Mouse (Mus musculus) embryo, embryonic 11.5 days (tissue): ENCODE results near the gene Lman2.
A peak's percentile ranks its signal among the peaks of the same experiment; 100 is the strongest.

Source experiments
- DNase-seq: peaks from one replicate; pipeline ENCODE4 v3.0.0-alpha.2; 2012; ENCODE audit warnings: low read depth, low spot score

Gene Lman2

DNA sequence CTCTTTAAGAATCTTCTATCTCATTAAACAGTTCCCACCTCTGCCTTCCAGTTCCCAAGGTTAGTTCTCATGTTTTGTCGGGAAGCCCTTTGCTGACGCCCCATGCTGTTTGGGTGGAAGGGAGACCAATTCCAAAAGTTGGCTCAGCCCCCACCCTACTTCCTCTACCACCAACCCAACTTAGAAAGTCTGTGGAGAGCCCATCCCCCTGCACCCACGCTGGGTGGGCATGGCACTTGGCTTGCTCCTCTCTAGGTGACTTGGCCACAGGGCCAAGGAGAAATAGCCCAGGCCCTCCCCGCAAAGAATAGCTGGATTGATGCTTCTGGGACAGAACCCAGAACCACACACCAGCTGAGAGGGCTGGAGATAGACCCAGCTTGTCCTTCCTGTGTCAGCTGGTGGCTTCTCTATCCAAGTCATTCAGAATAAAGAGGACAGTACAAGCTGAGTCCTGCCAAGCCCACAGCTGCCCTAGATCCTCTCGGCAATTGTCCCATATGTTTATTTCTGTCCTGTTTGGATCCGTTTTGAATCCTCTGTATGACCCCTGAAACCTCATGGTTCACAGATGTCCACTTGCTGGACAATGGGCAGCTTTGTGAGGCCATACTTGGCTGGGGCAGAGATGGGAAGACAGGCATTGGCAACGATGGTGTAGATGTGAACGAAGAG lies 8.6 kb upstream of the Lman2 start:
- DNase-seq: no peak

DNA sequence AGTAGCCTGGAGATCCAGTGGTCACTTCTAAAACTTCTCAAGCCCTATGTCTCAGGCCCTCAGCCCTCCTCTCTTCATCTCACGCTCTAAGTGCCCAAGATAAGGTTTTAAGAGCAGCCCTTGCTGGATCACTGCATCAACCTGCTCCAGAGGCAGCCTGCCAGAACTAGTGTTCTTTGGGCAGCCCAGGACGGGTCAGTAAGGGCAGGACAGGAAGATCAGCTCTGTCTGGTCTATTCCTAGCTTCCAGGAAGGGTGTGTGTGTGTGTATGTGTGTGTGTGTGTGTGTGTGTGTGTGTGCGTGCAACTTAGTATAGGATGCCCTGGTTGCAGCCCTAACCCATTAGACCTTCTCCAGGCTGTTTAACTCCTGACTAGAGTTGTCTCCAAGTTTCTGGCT lies 7.7 kb upstream of the Lman2 start:
- DNase-seq: no peak

DNA sequence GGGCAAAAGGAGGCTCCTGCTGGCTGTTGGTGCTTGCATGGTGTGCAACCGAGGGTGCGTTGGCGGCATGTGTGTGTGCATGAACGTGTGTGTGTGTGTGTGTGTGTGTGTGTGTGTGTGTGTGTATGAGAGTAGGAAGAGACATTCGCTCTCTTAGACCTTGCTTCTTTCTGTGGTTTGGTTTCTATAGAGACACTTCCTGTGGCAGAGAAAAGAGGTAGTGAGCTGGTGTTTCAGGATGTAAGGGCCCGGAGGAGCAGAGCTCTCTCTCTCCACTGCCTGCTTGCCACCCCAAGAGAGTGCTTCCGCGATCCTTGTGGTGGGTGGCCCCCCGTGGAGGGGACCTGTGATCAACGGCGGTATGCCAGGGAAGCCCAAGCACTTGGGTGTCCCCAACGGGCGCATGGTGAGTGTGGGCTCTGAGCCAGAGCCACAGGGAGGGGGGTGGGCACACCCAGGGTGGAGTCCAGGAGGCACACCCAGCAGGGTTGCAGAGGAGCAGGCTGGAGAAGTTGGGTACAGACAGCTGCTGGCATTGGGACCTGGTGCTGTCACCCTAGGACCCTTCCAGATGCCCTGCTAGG lies 7.0 kb upstream of the Lman2 start, which contains the start of gene Rgs14:
Rgs14 (plus strand) TSS at position 202 of the 584 bp plus-strand sequence.
- DNase-seq: no peak

DNA sequence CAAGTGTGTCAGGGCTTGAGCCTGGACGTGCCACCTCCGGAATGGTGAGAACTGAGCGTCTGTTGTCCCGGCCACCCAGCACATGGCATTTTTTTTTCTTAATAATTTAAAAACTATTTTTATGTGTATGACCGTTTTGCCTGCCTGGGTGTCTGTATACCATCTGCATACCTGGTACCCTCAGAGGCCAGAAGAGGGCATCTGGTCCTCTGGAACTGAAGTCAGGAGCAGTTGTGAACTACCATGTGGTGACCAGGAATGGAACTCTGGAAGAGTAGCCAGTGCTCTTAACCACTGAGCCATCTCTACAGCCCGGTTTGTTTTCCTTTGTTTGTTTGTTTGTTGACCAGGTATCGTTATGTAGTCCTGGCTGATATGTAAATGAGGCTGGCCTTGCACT lies 5.8 kb upstream of the Lman2 start:
- DNase-seq: no peak

DNA sequence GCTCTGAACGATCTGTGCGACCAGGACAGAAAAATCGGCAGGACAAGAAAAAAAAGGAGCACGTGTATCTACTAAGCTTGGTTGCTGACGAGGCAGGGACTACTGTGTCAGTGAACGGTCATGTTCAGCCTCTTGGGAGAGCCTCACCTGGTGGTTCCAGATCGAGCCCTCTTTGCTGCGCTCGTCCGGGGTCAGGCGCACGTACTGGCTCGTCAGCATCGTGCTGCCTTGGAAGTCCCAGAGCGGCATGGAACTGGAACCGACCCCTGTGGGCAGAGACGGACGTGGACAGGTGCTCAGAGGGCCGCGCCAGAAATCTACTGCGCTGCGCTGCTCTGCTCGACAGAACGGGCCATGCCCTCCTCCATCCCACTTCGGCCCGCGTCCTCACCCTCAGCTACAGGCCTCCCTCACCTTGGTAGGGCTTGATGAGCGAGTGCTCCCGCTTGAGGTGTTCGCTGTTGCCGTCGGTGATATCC lies 570 bp downstream of the Lman2 start:
- peak; percentile 8 for DNase-seq

DNA sequence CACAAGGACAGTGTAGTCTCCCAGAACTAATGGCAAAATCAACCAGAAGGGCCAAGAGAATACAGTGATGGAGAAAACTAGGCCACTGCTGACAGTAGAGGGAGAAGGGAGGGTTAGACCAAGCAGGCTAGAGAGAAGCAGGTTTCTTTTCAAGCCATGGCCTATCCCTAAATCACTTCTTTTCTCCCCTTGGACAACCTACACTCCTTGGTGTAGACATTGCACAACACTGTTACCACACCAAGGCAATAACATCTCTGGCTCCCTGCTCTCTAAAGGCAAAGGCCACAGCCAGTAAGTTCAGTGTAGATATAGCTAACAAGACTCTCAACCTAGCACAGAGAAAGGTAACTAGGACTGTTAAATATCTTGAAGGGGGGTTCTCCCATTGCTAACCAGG lies 1.4 kb downstream of the Lman2 start:
- no peak for DNase-seq

DNA sequence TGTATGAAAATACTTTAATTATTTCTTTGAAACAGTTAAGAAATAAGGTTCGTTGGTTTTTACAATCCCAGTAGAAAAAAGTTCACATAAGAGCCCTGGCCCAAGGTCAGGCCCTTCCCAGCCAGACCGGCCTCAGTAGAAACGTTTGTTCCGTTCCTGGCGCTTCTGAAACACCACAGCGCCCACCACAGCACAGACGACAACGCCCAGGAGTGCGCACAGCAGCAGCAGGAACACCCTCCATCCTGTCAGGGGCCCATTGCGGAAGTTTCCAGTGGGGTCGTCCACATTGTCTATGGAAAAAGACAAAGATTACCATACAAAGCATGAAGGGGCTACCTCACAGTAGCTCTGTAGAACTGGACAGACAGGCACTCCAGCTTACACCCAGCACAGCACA lies 15.8 kb downstream of the Lman2 start:
- no peak for DNase-seq

DNA sequence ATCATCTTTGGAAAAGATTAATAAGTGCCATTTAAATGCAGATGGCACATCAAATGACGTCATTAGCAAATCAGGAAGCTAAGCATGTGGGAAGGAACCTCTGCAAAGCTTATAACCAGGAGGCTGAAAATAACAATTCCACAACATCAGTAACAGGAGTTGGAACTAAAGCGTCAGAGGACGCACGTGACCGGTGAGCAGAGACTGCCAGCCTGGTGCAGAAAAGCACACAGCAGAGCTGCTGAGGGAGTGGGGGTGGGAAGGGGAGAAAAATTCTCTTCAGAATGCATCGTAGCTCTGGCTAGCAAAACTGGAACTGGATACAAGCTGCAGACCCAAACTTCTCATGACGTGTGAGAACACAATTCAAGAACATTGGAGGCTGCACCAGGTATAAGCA lies 18.3 kb downstream of the Lman2 start:
- no peak for DNase-seq

DNA sequence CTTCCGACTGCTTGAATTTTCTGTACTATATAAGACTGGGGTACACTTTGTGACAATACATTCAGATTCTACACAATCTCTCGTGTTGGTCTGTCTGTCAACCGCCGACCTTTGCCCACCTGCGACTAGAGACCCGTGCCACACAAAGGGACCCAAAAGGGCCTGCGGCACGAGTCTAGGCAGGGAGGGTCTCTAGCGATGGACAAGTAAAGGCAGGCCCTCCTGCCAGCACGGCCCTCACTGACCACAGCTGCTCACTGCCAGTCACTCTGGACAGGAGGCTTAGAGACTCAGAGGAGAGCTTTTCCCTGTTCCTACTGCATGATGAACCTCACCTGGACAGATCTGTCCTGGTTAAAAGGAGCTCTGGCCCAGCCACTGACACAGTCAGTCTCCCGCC lies 20.1 kb downstream of the Lman2 start:
- DNase-seq: no peak

DNA sequence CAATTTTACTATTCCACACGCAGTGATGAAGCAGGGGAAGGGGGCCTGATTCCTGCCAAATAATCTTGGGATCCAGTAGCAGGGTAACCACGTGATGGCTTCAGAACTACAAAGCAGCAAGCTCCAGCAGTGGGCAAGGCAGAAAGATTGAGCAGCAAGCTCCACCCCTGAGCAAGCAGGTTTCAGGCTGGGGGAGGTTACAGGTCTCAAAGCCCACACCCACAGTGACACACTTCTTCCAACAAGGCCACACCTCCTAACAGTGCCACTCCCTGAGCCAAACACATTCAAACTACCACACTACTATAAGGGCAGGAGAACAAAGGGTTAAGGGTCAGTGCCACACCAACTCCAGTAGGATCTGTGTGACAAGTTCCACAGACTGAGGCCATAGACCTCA lies 23.3 kb downstream of the Lman2 start:
- no peak for DNase-seq

DNA sequence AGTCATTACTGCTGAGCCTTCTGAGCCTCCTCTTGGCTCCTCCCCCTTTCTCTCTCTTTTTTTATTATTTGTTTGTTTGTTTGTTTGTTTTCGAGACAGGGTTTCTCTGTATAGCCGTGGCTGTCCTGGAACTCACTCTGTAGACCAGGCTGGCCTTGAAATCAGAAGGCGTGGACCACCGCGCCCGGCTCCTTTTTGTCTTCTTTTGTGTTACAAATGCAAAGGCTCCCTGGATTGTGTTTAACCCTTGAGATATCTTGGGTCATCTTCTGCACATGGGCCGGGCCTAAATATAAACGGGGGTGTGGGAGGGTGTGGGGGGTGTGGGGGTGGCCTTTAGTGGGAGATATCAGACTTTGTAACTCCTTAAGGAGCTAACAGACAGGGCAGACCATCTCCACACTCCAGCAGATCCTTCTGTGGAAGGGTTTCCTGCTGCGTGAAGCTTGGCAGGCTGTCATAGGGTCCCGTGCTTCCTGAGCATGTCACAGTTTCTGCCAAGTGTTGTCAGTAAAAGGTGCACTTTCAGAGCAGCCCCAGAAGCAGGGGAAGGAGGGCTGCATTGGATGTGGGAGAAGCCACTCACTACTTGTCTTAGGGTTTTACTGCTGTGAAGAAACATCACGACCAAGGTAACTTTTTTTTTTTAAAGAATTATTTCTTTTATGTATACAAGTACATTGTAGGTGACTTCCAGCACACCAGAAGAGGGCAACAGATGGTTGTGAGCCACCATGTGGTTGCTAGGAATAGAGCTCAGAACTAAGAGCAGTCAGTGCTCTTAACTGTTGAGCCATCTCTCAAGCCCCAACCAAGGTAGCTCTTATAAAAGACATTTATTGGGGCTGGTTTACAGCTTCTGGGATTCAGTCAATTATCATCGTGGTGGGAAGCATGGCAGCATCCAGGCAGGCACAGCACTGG lies 24.2 kb downstream of the Lman2 start:
- no peak for DNase-seq

DNA sequence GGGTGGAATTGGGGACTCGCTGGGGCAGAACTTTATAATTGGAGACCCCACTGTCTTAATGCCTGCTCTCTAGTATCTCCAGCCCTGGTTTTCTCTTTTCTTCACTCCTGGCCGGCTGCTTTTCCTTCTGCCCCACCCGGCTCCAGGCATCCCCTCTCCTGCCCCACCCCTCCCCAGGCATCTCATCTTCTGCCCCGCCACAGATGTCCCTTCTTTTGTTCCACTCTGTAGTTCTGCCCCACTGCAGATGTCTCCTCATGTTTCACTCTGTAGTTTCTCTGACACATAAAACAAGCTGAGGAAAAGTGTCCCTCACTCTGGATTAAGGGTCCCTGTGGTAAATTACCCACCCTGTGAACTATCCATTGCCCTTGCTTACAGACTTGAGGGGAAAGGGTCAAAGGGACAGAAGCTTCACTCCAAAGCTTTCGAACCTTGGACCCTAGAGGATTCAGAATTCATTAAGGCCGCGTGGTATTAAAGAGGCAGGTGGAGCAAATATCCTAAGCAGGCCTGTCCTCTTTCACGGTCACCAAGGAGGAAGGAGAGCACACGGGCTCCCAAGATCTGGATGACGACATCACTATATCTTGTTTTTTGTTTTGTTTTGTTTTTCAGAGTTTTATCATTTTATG lies 25.1 kb downstream of the Lman2 start:
- no peak for DNase-seq

DNA sequence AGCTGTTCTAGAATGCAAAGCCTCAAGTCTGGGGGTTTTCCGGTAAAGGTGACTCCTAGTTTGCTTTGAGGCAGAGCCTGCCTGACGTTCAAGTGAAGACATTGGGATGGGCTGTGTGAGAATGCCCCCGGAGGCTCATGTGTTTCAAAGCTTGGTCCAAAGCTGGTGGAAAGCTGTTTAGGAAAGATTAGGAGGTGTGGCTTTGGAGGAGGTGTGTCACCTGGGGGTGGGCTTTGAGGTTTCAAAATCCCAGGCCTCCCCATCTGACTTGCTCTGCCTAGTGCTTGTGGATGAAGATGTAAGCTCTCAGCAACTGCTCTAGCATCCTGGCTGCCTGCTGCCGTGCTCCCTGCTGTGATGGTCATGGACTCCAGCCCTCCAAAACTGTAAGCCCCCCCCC lies 26.9 kb downstream of the Lman2 start:
- no peak for DNase-seq

DNA sequence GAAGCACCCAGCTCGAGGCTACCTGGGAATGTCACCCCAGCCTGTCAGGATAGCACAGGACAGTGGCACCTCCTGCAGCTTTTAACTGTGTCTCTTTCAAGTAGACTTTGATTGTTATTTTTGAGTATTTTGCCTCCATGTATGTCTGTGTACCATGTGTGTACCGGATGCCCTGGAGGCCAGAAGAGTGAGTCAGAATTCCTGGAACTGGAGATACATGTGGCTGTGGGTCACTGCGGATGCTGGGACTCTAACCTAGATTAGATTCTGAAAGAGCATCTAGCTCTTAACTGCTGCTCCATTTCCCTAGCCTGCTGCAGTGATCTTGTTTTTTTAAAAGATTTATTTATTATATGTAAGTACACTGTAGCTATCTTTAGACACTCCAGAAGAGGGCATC lies 30.3 kb downstream of the Lman2 start:
- no peak for DNase-seq

DNA sequence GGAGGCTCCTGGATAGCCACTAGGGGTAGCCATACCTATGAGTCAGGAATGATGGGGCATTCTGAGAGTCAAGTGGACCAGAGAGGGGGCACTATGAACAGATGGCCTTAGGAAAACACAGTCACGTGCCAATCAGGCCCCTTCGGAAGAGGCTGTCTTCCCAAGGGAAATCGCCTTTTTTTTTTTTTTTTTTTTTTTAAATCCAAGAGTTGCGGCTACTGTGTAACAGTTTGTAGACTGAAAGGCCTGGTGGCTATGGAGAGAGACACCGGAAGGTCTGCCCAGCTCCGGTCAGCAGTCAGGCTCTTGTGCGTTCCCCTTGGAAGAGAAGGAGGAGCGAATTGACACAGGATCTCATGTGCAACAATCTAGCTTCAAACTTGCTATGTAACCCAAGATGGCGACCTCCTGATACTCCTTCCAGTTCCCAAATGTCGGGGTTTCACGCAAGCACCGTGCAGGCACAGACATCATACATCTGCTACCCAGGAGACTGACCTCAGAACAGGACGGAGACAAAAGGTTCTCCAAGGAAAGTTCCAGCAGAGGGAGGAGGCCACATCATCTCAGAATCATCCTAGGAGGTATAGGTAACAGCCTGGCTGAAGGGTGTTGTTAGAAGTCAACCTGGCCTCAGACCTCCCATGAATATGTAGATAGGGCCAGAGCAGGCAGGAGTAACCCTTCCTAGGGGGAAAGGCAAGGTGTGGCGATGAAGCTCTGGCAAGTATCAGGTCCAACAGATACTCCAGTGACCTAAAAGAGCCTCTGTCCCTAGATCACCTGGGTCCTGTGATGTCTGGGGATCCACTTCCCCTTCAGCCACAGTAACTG lies 31.8 kb downstream of the Lman2 start:
- no peak for DNase-seq

DNA sequence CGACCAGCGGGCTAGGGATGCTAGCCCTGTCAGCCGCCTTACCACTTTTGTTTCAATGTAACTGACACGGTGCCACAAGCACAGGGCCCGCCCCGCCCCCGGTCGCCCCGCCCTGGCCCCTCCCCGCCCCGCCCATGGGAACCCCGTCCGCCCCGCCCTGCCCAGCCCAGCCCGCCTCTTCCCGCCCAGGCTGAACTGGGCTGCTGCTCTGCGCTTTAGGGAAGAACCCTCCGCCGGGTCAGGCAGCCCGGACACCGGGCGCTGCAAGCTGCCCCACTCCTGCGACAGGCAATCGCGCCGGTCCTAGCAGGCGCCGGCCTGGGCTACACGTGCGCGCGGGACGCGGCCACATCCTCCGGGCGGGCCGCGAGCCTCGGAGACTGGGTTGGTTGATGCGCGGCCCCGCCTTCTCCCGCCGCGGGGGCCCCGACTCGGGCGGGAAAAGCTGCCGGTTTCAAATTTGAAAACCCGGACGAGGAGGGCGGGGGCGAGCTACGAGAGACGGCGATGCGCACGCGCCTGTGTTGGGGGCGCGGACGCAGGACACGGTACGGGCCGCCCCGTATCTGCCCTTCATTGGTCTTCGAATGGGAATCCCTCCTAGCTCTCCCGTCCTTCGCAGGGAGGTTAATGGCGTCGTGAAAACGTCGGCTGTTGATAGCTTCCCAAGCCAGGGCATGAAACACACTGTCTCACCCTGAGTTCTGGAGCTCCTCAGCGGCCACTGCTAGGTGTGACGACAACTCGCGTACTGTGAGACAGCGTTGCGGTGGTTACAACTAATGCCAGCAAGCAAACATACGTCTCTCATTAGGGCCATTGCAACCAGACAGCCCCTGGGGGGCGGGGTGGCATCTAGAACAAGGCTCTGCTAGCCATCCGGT lies 32.7 kb downstream of the Lman2 start, which contains the start of gene Mxd3:
Mxd3 (minus strand) TSS at position 141 of the 884 bp plus-strand sequence.
- peak; percentile 82 for DNase-seq

DNA sequence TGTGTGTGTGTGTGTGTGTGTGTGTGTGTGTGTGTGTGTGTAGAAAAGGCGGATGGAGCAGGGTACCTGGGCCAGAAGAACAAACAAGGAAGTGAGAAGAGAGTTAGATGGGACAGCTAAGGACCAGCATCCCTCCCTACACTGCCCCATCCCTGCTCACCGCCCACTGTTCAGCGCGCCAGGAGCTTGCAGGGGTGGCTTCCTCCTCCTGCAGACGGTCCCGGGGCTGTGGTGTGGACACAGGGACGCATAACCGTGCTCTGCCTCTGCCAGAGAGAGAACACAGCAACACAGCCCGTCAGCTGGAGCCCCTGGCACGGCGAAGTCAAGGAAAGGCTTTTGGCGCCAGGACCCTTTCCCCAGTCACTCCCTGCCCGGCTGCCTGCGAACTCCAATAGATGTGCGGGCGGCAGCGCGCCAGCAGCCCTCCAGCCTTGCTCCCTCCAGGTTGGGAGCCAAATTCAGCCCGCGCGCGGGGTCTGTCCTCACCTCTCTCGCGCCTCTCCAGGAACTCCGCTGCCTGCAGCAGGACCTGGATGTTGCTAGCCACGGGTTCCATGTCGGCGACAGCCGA lies 33.4 kb downstream of the Lman2 start:
- no peak for DNase-seq

DNA sequence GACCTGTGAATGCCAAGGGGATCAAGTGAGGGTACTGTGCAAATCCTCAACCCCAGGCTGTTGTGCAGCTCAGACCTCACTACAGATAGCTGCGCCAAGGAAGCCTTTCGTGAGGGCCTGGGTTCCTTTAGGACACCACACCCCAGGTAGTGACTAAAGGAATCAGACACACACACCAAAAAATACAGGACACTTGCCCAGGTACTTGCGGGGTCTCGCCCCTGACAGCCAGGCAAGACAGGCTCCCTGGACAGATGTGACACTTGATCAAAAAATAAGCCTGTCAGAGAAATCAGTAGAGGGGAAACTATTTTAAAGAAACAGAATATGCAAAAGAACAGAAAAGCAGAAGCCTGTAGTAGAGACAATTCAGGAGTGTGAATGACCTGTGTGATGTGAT lies 33.9 kb downstream of the Lman2 start:
- DNase-seq: no peak

DNA sequence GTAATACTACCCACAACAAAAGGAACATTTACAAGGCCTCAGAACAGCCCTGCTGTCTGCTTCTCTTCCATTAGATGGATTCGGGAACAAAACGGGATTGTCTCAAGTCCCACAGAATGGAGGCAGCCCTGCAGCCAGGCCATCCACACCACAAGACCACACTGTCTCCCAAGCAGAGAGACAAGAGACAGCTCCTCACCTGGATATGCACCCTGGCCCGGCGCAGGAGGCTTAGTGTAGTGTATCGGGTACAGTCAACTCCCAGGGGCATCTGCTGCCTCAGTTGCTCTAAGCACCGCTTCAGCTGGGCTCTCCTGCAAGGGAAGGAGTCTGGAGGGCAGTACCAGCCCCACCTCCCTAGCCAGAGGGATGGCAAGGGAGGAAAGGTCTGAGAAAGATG lies 34.4 kb downstream of the Lman2 start:
- DNase-seq: no peak

DNA sequence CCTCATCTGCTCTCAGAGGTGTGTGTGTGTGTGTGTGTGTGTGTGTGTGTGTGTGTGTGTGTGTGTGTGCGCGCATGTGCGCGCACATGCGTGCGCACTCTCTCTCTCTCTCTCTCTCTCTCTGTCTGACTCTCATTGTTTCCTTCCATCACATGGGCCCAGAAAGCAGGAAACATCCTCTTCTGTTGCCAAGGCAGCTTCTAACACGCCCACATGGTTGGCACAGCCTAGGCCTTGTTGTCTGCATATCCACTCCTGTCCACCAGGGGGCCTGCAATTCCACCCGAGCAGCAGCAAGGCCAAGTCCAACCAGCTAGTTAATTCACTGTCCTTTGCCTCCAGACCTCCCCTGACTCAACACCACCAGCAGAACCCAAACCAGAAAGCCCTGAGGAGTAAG lies 35.0 kb downstream of the Lman2 start:
- peak; percentile 72 for DNase-seq
